Mouse (Mus musculus) megakaryocyte, embryonic 14.5 days (primary cell): ENCODE results near the gene Apc2.

Source experiments
- FLI1 ChIP-seq: IDR thresholded peaks from 2 replicates; pipeline ENCODE4 v1.6.1; 2012; ENCODE audit warnings: low read length, inconsistent platforms, mixed read lengths
- GATA1 ChIP-seq: IDR thresholded peaks from 3 replicates; pipeline ENCODE4 v1.6.1; 2012; ENCODE audit warnings: mixed read lengths, low read length, inconsistent platforms, borderline replicate concordance

GRCm38 (mm10) chr10:80330888-80331287 is 35.1 kb downstream of the Apc2 start:
- TF ChIP-seq GATA1, result no peak
- TF ChIP-seq FLI1, result no peak
